Mouse (Mus musculus) kidney, adult 2 months (tissue): Measurements from ENCODE around the gene Aco1.

Experiments
- CTCF ChIP-seq: fragments of 200-500 bp; conservative IDR thresholded peaks from 2 replicates; pipeline ENCODE4 v1.5.1; 2011; ENCODE audit warnings: low read depth, mild to moderate bottlenecking, control low read depth, low read length, moderate library complexity, mixed read lengths; ENCODE audit not compliant: insufficient read depth, insufficient read length
- POLR2A ChIP-seq: fragments of 200-500 bp; IDR thresholded peaks from one replicate; pipeline ENCODE4 v1.6.1; 2011; ENCODE audit warnings: low read depth, low read length, control low read depth

DNA sequence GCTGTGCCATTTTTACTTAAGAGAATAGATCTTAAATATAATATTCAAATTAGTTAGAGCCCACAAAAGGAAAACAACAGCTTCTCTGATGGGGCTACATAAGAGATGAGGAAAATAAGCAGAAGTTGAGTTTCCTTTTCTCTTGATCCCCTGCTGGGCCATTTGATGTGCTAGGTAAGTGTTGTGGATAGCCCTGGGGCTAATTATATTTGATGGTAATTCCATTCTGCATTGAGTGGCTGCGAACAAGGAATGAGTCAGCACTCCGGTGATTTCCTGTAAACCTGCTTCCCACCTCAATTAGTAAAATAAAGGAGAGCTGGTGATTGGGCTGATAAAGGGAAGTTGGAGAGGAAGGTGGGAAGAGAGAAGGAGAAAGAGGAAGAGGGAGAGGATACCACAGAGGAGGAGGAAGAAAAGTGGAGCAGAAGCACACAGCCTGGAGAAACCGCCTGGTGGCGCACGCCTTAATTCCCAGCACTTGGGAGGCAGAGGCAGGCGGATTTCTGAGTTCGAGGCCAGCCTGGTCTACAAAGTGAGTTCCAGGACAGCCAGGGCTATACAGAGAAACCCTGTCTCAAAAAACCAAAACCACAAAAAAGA, 90.3 kb downstream of the Aco1 start:
- TF ChIP-seq POLR2A (no peak), CTCF (no peak)
